Comparison of ENCODE assay signal across 9 mouse cellular contexts in genomic region chr8:124859466-124859865, GRCm38 (mm10). TPM values are rescaled to one million over a fixed set of nuclear protein-coding genes. Genes with fewer than 3 reads are reported as not detected.
DNase-seq lines count a peak whose midpoint lies in the region; TF ChIP-seq lines count a peak whose summit lies in the region.
"Had no signal": no experiment of that assay in that cellular context is flagged by ENCODE, and none has a peak within 500 bp of the region (broad histone marks: within the 10 kb centered on the region; RNA-seq: fewer than 3 reads in every experiment).

No protein-coding gene starts in this region.

- no peak overlapping the region for H3K4me3 ChIP-seq in lung, adult 2 months (replicated peaks; ENCODE audit: extremely low read depth, low read depth, low read length)
- H3K4me3 ChIP-seq: liver, embryonic 13.5 days had no signal

- peaks cover 4% of the 10 kb centered on the region; the same call in 1 of the 2 replicates for H3K4me1 ChIP-seq in lung, adult 2 months (ENCODE audit: control insufficient read depth, insufficient read depth, low read length)

- TF ChIP-seq POLR2A in lung, adult 2 months (IDR thresholded peaks at IDR 0.05; ENCODE audit: borderline replicate concordance, extremely low read depth, low read depth, low read length), result no peak

- DNase-seq in gastrocnemius, postnatal 10 days, result peak; percentile 26
- DNase-seq in gastrocnemius, postnatal 4 days (ENCODE audit: low spot score in 2 of 2), result no peak
- DNase-seq in 416B (ENCODE audit: low read depth) (peak; percentile 34), R1 (ENCODE audit: low read depth, low spot score) (peak; percentile 76)
- no peak for DNase-seq in lung, adult 2 months
- DNase-seq in right cerebral cortex, postnatal 14 days, result no peak
- DNase-seq in ovary, postnatal 10 days (ENCODE audit: low spot score), result no peak
- DNase-seq in adrenal gland, postnatal 25 days, result no peak
- DNase-seq: liver, embryonic 13.5 days had no signal

- peak; percentile 72 for TF ChIP-seq CTCF in lung, adult 2 months (IDR thresholded peaks at IDR 0.05; ENCODE audit: insufficient read depth, low read length)

RNA-seq across cellular contexts. Expression of gene Gnpat, which starts 3.4 kb away (rescaled TPM):
- 10 to 100 TPM; 92.7 to 98.3 TPM for total RNA-seq in gastrocnemius, postnatal 10 days (2021)
- 100 to 1,000 TPM; 108 to 109 TPM for total RNA-seq in gastrocnemius, postnatal 4 days (2021)
- polyA plus RNA-seq in lung, adult 2 months (2012; rRNA removed), result 50.8 and 63.2 TPM in 2 replicates
- 109 and 119 TPM in 2 replicates for total RNA-seq in adrenal gland, postnatal 25 days (2021)

RNA-seq across cellular contexts. Expression of gene 2810004N23Rik, which starts 3.5 kb away (rescaled TPM):
- 10 to 100 TPM; 32.7 to 33.3 TPM for total RNA-seq in gastrocnemius, postnatal 10 days (2021)
- 10 to 100 TPM; 36.7 to 37.0 TPM for total RNA-seq in gastrocnemius, postnatal 4 days (2021)
- polyA plus RNA-seq in lung, adult 2 months (2012; rRNA removed), result 9.0 and 11.3 TPM in 2 replicates
- 35.2 and 41.4 TPM in 2 replicates for total RNA-seq in adrenal gland, postnatal 25 days (2021)

RNA-seq across cellular contexts. Expression of gene Exoc8, which starts 38.0 kb away (rescaled TPM):
- 1 to 10 TPM; 8.0 to 8.7 TPM for total RNA-seq in gastrocnemius, postnatal 10 days (2021)
- 10 to 100 TPM; 10.4 to 11.3 TPM for total RNA-seq in gastrocnemius, postnatal 4 days (2021)
- polyA plus RNA-seq in lung, adult 2 months (2012; rRNA removed), result 12.8 and 13.6 TPM in 2 replicates
- 25.2 and 27.7 TPM in 2 replicates for total RNA-seq in adrenal gland, postnatal 25 days (2021)

RNA-seq across cellular contexts. Expression of gene Sprtn, which starts 38.2 kb away (rescaled TPM):
- 10 to 100 TPM in 1 of 2 experiments, 1 to 10 TPM in 1; 9.6 to 10.7 TPM for total RNA-seq in gastrocnemius, postnatal 10 days (2021)
- 10 to 100 TPM; 11.7 to 11.9 TPM for total RNA-seq in gastrocnemius, postnatal 4 days (2021)
- polyA plus RNA-seq in lung, adult 2 months (2012; rRNA removed), result 13.6 and 17.8 TPM in 2 replicates
- total RNA-seq in adrenal gland, postnatal 25 days (2021), result 19.7 and 24.1 TPM in 2 replicates

Comparison
In these comparisons a context has a peak if more than half of its experiments do, and no peak if none do; other contexts are left out.
1. DNase-seq: peak in gastrocnemius, postnatal 10 days (single experiment), 416B (single experiment) and R1 (single experiment); none in gastrocnemius, postnatal 4 days (0 of 2), lung, adult 2 months (single experiment), right cerebral cortex, postnatal 14 days (single experiment), ovary, postnatal 10 days (single experiment) and adrenal gland, postnatal 25 days (single experiment).